Mouse (Mus musculus) cerebellum, adult 2 months (tissue): ENCODE results near the gene Kbtbd4.

Experiments
- CTCF ChIP-seq: fragments of 200-500 bp; IDR thresholded peaks from 2 replicates; pipeline ENCODE4 v1.5.1; 2011; ENCODE audit warnings: low read depth, mild to moderate bottlenecking, control low read depth, low read length, moderate library complexity, borderline replicate concordance; ENCODE audit not compliant: insufficient read depth
- POLR2A ChIP-seq: fragments of 200-500 bp; IDR thresholded peaks from 2 replicates; pipeline ENCODE4 v1.6.1; 2011; ENCODE audit warnings: low read length, control low read depth, borderline replicate concordance; ENCODE audit not compliant: insufficient read depth

GRCm38 (mm10) chr2:90932273-90932672, 27.7 kb downstream of the Kbtbd4 start:
- no peak for TF ChIP-seq POLR2A
- TF ChIP-seq CTCF: no peak
